Mouse (Mus musculus) neutrophil, adult 83 days (primary cell): ENCODE measurements around the gene Galnt18. TPM values are rescaled to one million over a fixed set of nuclear protein-coding genes. Genes with fewer than 3 reads are reported as not detected.

Source experiments
- total RNA-seq, 2 experiments: library from RNA; stranded (reverse); gene quantifications; one replicate each; pipeline ENCODE4 v1.2.4; 2023

Gene Galnt18
- under 1 TPM in 1 of 2 experiments, not detected in 1; 0.15 TPM for total RNA-seq

DNA sequence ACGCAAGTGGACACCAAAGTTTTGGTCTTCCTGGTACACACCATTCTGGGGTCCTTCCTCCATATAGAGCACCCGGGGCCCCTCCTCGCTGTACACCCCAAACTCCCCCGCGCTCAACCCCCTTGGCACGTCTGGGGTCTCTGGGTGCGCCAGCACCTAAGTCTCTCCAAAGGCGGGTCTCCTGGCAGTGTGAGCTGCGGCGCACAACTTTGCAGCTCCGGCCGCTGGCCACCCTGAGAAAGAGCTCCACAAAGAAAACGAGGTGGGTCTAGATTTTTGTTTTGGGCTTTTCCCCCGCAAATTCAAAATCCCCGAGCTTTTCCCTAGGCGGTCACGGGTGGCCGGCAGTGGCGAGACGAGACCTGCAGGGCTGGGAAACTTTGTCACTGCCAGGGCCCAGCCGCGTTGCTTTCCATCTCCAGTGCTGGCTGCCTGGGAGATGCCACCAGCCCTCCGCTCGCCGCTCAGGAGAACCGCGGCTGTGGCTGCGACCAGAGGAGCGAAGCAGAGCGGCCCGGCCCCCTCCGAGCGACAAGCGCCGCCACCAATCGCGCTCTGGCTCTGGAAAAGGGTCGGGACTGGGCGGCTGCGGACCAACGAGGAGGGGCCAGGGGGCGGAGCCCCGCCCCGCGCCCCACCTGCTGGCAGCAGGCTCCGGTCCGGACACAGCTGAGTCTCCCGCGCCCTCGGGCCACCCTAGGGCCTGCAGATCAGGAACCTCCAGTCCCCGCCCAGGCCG, at the start of gene Galnt18:
Gene Galnt18, minus strand, starts transcription at position 474 of the 739 bp plus-strand sequence.

Other genes with a start within 250 kb of the Galnt18 start
- 10 to 100 TPM; 51.8 to 54.3 TPM for gene Usp47, start 243.5 kb upstream of the Galnt18 start, total RNA-seq